26 mouse cellular contexts compared by ENCODE assay signal in the genomic region with DNA sequence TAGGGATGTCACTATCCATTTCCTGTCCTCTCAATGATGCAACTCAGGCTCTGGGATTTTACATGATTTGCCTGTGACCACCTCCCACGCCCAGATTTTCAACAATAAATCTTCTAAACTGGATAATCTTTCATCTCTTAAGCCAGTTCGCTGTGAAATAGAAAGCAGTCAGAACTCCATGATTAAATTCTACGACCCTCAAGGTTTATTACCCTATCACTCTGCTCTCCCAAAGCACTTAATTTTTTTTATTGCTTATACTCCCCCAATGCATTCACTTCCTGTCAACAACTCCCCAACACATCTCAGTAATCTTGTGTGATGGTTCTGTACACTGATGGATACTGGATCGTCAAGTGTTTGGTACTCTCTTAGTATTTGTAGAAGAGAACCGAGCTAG.
DNase-seq lines count a peak whose midpoint lies in the region; ATAC-seq lines count a peak whose summit lies in the region.
"Had no signal": no experiment of that assay in that cellular context is flagged by ENCODE, and none has a peak within 500 bp of the region (broad histone marks: within the 10 kb centered on the region; RNA-seq: fewer than 3 reads in every experiment).

No protein-coding gene starts in this region.

- 33% methylated on average over 5 of the region's 5 CpGs for whole genome bisulfite sequencing in kidney, embryonic 15.5 days

- DNase-seq in kidney, postnatal 25 days: no peak
- peak; percentile 5 for DNase-seq in kidney, postnatal 10 days
- DNase-seq in kidney, adult 9 months: no peak
- peak; percentile 49 for DNase-seq in MN1 (ENCODE audit: low spot score)
- DNase-seq in cerebellum, adult 11-12 months: no peak
- DNase-seq: adrenal gland, adult 2 months; adrenal gland, postnatal 10 days; adrenal gland, postnatal 25 days; B cell, adult 2 months; cerebellum, adult 11 months; cerebellum, adult 2 months; cerebellum, adult 9-10 months; cerebellum, postnatal 10 days; cerebellum, postnatal 25 days; embryo, embryonic 11 days had no signal

- H3K9me3 ChIP-seq in kidney, embryonic 15.5 days (replicated peaks): no peaks in the 10 kb centered on the region
- H3K9me3 ChIP-seq: embryonic facial prominence, embryonic 13.5 days; embryonic facial prominence, embryonic 15.5 days; forebrain, embryonic 10.5 days; forebrain, embryonic 12.5 days had no signal

- peak; percentile 58; the same call in 1 of the 2 replicates for ATAC-seq in kidney, embryonic 15.5 days (replicated peaks; ENCODE audit: low FRiP score)
- ATAC-seq: CD4-positive, CD25-positive, alpha-beta regulatory T cell, adult 4 months; forebrain, embryonic 14.5 days; forebrain, embryonic 16.5 days had no signal

- H3K9ac ChIP-seq in kidney, embryonic 15.5 days: no peak overlapping the region
- H3K9ac ChIP-seq: embryonic facial prominence, embryonic 13.5 days; embryonic facial prominence, embryonic 15.5 days; forebrain, embryonic 12.5 days had no signal

- H3K27me3 ChIP-seq in kidney, embryonic 15.5 days: no peaks in the 10 kb centered on the region
- H3K27me3 ChIP-seq: CH12.LX; embryonic facial prominence, embryonic 13.5 days; embryonic facial prominence, embryonic 15.5 days; forebrain, embryonic 12.5 days had no signal

- no peaks in the 10 kb centered on the region for H3K4me1 ChIP-seq in kidney, embryonic 15.5 days
- H3K4me1 ChIP-seq: embryonic facial prominence, embryonic 13.5 days; embryonic facial prominence, embryonic 15.5 days; forebrain, embryonic 10.5 days; forebrain, embryonic 12.5 days had no signal

- H3K36me3 ChIP-seq in kidney, embryonic 15.5 days: no peaks in the 10 kb centered on the region
- H3K36me3 ChIP-seq: embryonic facial prominence, embryonic 13.5 days; embryonic facial prominence, embryonic 15.5 days; forebrain, embryonic 10.5 days; forebrain, embryonic 12.5 days; G1E had no signal

- no peak overlapping the region for H3K27ac ChIP-seq in kidney, embryonic 15.5 days
- H3K27ac ChIP-seq: embryonic facial prominence, embryonic 13.5 days; embryonic facial prominence, embryonic 15.5 days; forebrain, embryonic 10.5 days; forebrain, embryonic 12.5 days had no signal

- H3K4me3 ChIP-seq in kidney, embryonic 15.5 days (replicated peaks): no peak overlapping the region
- H3K4me3 ChIP-seq: embryonic facial prominence, embryonic 13.5 days; embryonic facial prominence, embryonic 15.5 days; erythroblast, embryonic 14.5 days; forebrain, embryonic 10.5 days; forebrain, embryonic 12.5 days had no signal

- H3K4me2 ChIP-seq in kidney, embryonic 15.5 days: no peak overlapping the region
- H3K4me2 ChIP-seq: embryonic facial prominence, embryonic 13.5 days; embryonic facial prominence, embryonic 15.5 days; forebrain, embryonic 12.5 days had no signal

Comparison
In these comparisons a context has a peak if more than half of its experiments do, and no peak if none do; other contexts are left out.
1. DNase-seq: peak in kidney, postnatal 10 days (single experiment) and MN1 (single experiment); none in kidney, postnatal 25 days (0 of 2), kidney, adult 9 months (single experiment) and cerebellum, adult 11-12 months (single experiment).